27 mouse cellular contexts compared by ENCODE assay signal in genomic region chr5:49980727-49981126, GRCm38 (mm10).
DNase-seq lines count a peak whose midpoint lies in the region; ATAC-seq lines count a peak whose summit lies in the region.
"Had no signal": no experiment of that assay in that cellular context is flagged by ENCODE, and none has a peak within 500 bp of the region (broad histone marks: within the 10 kb centered on the region; RNA-seq: fewer than 3 reads in every experiment).

No protein-coding gene starts in this region.

- peaks cover 29% of the 10 kb centered on the region for H3K4me1 ChIP-seq in heart, embryonic 13.5 days
- peaks cover 21% of the 10 kb centered on the region for H3K4me1 ChIP-seq in liver, embryonic 13.5 days (replicated peaks)
- H3K4me1 ChIP-seq in midbrain, embryonic 13.5 days (replicated peaks): no peaks in the 10 kb centered on the region
- H3K4me1 ChIP-seq: embryonic facial prominence, embryonic 10.5 days; embryonic facial prominence, embryonic 15.5 days; forebrain, embryonic 13.5 days; hindbrain, embryonic 10.5 days; hindbrain, embryonic 15.5 days; midbrain, embryonic 10.5 days had no signal

- no peak overlapping the region for H3K4me3 ChIP-seq in heart, embryonic 13.5 days
- no peak overlapping the region for H3K4me3 ChIP-seq in liver, embryonic 13.5 days (replicated peaks)
- H3K4me3 ChIP-seq in midbrain, embryonic 13.5 days (replicated peaks): no peak overlapping the region
- H3K4me3 ChIP-seq: embryonic facial prominence, embryonic 10.5 days; embryonic facial prominence, embryonic 15.5 days; forebrain, embryonic 13.5 days; gastrocnemius, adult 2 months; hindbrain, embryonic 10.5 days; hindbrain, embryonic 15.5 days; midbrain, embryonic 10.5 days had no signal

- intact Hi-C loops in heart, postnatal 10 days (cut with DNase I): loop anchor here (5.0 kb wide), 1 partner anchor 77 kb away; the partner anchor contains the start of gene Adgra3
- intact Hi-C loops in gastrocnemius, postnatal 36 days (cut with DNase I): no loop called here

- no peak overlapping the region for H3K4me2 ChIP-seq in heart, embryonic 13.5 days
- no peak overlapping the region for H3K4me2 ChIP-seq in liver, embryonic 13.5 days
- H3K4me2 ChIP-seq in midbrain, embryonic 13.5 days (replicated peaks): no peak overlapping the region
- H3K4me2 ChIP-seq: embryonic facial prominence, embryonic 15.5 days; forebrain, embryonic 13.5 days; hindbrain, embryonic 15.5 days had no signal

- peaks cover 42% of the 10 kb centered on the region for H3K36me3 ChIP-seq in heart, embryonic 13.5 days
- H3K36me3 ChIP-seq in liver, embryonic 13.5 days: no peaks in the 10 kb centered on the region; the same call in 1 of the 2 replicates
- H3K36me3 ChIP-seq in midbrain, embryonic 13.5 days: peaks cover 25% of the 10 kb centered on the region

- whole genome bisulfite sequencing in heart, embryonic 13.5 days: 56% methylated on average over 5 of the region's 5 CpGs
- WGBS in liver, embryonic 13.5 days (ENCODE audit: insufficient replicate concordance): 36% methylated on average over 5 of the region's 5 CpGs
- WGBS in midbrain, embryonic 13.5 days: 75% methylated on average over 5 of the region's 5 CpGs

- ATAC-seq in heart, embryonic 13.5 days (ENCODE audit: extremely low read depth, insufficient number of reproducible peaks, low FRiP score, low TSS enrichment): no peak
- ATAC-seq in liver, embryonic 13.5 days (ENCODE audit: low read depth): peak; percentile 36; the same call in 1 of the 2 replicates
- peak; percentile 69 for ATAC-seq in common myeloid progenitor, adult 5-6 weeks (replicated peaks; ENCODE audit: low read depth, poor library complexity, severe bottlenecking)
- ATAC-seq in midbrain, embryonic 13.5 days: no peak
- ATAC-seq: activated CD4-positive, CD25-positive, alpha-beta regulatory T cell, adult 4 months; CD4-positive, CD25-positive, alpha-beta regulatory T cell, adult 4 months; forebrain, embryonic 13.5 days; midbrain, embryonic 16.5 days had no signal

- H3K9me3 ChIP-seq in heart, embryonic 13.5 days: no peaks in the 10 kb centered on the region
- H3K9me3 ChIP-seq in liver, embryonic 13.5 days (replicated peaks): no peaks in the 10 kb centered on the region
- no peaks in the 10 kb centered on the region for H3K9me3 ChIP-seq in midbrain, embryonic 13.5 days
- H3K9me3 ChIP-seq: embryonic facial prominence, embryonic 10.5 days; embryonic facial prominence, embryonic 15.5 days; forebrain, embryonic 13.5 days; hindbrain, embryonic 10.5 days; hindbrain, embryonic 15.5 days; midbrain, embryonic 10.5 days had no signal

- H3K27me3 ChIP-seq in heart, embryonic 13.5 days (replicated peaks): no peaks in the 10 kb centered on the region
- no peaks in the 10 kb centered on the region for H3K27me3 ChIP-seq in liver, embryonic 13.5 days
- H3K27me3 ChIP-seq in midbrain, embryonic 13.5 days: no peaks in the 10 kb centered on the region
- H3K27me3 ChIP-seq: embryonic facial prominence, embryonic 15.5 days; forebrain, embryonic 13.5 days; hindbrain, embryonic 15.5 days had no signal

- H3K27ac ChIP-seq in heart, embryonic 13.5 days (replicated peaks): peak overlapping the region; percentile 17; the same call in 1 of the 2 replicates
- no peak overlapping the region for H3K27ac ChIP-seq in liver, embryonic 13.5 days
- no peak overlapping the region for H3K27ac ChIP-seq in midbrain, embryonic 13.5 days
- H3K27ac ChIP-seq: embryonic facial prominence, embryonic 10.5 days; embryonic facial prominence, embryonic 15.5 days; forebrain, embryonic 13.5 days; gastrocnemius, adult 2 months; hindbrain, embryonic 10.5 days; hindbrain, embryonic 15.5 days; macrophage; midbrain, embryonic 10.5 days had no signal

- no peak for DNase-seq in heart, postnatal 10 days
- no peak for DNase-seq in liver, embryonic 13.5 days
- no peak for DNase-seq in liver
- peak; percentile 58 for DNase-seq in 416B (ENCODE audit: low read depth)
- no peak for DNase-seq in gastrocnemius, postnatal 36 days
- DNase-seq: adrenal gland, adult 2 months; adrenal gland, postnatal 36 days; cerebellum, adult 18-20 months; cerebellum, postnatal 14 days; gastrocnemius, adult 2 months; kidney, adult 18-20 months; layer of hippocampus, adult 9-11 months; spleen, adult 18-20 months; thymus, postnatal 14 days had no signal

- no peak overlapping the region for H3K9ac ChIP-seq in heart, embryonic 13.5 days
- H3K9ac ChIP-seq in liver, embryonic 13.5 days: no peak overlapping the region
- no peak overlapping the region for H3K9ac ChIP-seq in midbrain, embryonic 13.5 days (replicated peaks)
- H3K9ac ChIP-seq: embryonic facial prominence, embryonic 15.5 days; forebrain, embryonic 13.5 days; hindbrain, embryonic 15.5 days had no signal

Comparison
In these comparisons a context has a peak if more than half of its experiments do, and no peak if none do; other contexts are left out.
1. ATAC-seq: peak in liver, embryonic 13.5 days (single experiment) and common myeloid progenitor, adult 5-6 weeks (single experiment); none in heart, embryonic 13.5 days (single experiment) and midbrain, embryonic 13.5 days (single experiment).